Mouse (Mus musculus) midbrain, embryonic 15.5 days (tissue): ENCODE results near the gene Plppr4. TPM values are rescaled to one million over a fixed set of nuclear protein-coding genes. Genes with fewer than 3 reads are reported as not detected.

Source experiments
- ATAC-seq: fragments of 200-750 bp; cut with Nextera tagmentation; replicated peaks from 2 replicates; pipeline ENCODE4 v1.8.0; 2017; ENCODE audit warnings: moderate TSS enrichment
- H3K27ac ChIP-seq: fragments of 300-500 bp; sonication (generic); 2 replicates; pipeline ENCODE4 v1.5.1; 2015; ENCODE audit warnings: mild to moderate bottlenecking, inconsistent platforms
- H3K27me3 ChIP-seq: fragments of 300-500 bp; sonication (generic); replicated peaks from 2 replicates; pipeline ENCODE4 v1.6.1; 2015; ENCODE audit warnings: inconsistent platforms
- H3K36me3 ChIP-seq: fragments of 300-500 bp; sonication (generic); replicated peaks from 2 replicates; pipeline ENCODE4 v1.6.1; 2015; ENCODE audit warnings: inconsistent platforms
- H3K4me1 ChIP-seq: fragments of 300-500 bp; sonication (generic); 2 replicates; pipeline ENCODE4 v1.6.1; 2015; ENCODE audit warnings: inconsistent platforms
- H3K4me2 ChIP-seq: fragments of 300-500 bp; sonication (generic); 2 replicates; pipeline ENCODE4 v1.6.1; 2015; ENCODE audit warnings: inconsistent platforms, mild to moderate bottlenecking, moderate library complexity
- H3K4me3 ChIP-seq: fragments of 300-500 bp; sonication (generic); 2 replicates; pipeline ENCODE4 v1.5.1; 2015; ENCODE audit warnings: mild to moderate bottlenecking, inconsistent platforms
- H3K9ac ChIP-seq: fragments of 300-500 bp; sonication (generic); 2 replicates; pipeline ENCODE4 v1.6.1; 2015; ENCODE audit warnings: mild to moderate bottlenecking, inconsistent platforms
- H3K9me3 ChIP-seq: fragments of 300-500 bp; sonication (generic); 2 replicates; pipeline ENCODE4 v1.6.1; 2016; ENCODE audit warnings: inconsistent platforms
- WGBS: fragments of 180-500 bp; shearing (Covaris S2); methylation state at CpG from one replicate; pipeline ENCODE4 v1.1.7; 2015; ENCODE audit warnings: mixed read lengths; 5-methylcytosine and 5-hydroxymethylcytosine counted together
- polyA plus RNA-seq: library from polyadenylated mRNA; unstranded; fragments of >200 nt; fragmentation: Nextera tagmentation; extraction: Ambion mirVana; gene quantifications from 2 replicates; pipeline ENCODE4 v1.2.1, GENCODE M21; 2015

Plppr4 gene
- polyA plus RNA-seq = 28.0 and 29.0 TPM in 2 replicates

DNA sequence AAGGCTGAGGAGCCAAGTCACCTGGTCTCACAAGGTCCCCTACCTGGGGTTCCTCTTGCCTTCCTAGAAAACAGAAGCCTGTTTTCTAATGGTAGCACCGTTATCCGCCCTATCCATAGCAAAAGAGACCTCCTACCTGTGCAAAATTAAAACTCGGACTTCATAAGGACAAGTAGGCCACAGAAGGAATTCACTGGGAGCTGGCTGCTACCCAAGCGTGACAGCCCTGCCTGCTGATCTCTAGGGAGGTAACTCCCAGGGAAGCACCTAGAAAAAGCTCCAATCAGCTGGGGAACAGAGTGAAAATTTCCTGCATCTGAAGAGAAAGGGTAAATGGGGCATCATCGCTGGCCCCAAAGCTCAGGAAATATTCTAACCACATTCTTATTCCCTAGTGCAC lies at the start of gene Plppr4:
Gene Plppr4, minus strand, starts transcription at position 349 of the 400 bp plus-strand sequence.
- ATAC-seq = no peak
- H3K27ac ChIP-seq = peak within 1 kb of the TSS; percentile 89
- H3K4me3 ChIP-seq = peak within 1 kb of the TSS; percentile 58
- WGBS = 26% methylated on average over 5 of the region's 5 CpGs
- no peaks in the 10 kb centered on the region for H3K36me3 ChIP-seq
- no peaks in the 10 kb centered on the region for H3K27me3 ChIP-seq
- peak within 1 kb of the TSS; percentile 61 for H3K4me2 ChIP-seq
- no peaks in the 10 kb centered on the region for H3K9me3 ChIP-seq
- H3K9ac ChIP-seq = peak within 1 kb of the TSS; percentile 82
- peaks cover 5% of the 10 kb centered on the region for H3K4me1 ChIP-seq

DNA sequence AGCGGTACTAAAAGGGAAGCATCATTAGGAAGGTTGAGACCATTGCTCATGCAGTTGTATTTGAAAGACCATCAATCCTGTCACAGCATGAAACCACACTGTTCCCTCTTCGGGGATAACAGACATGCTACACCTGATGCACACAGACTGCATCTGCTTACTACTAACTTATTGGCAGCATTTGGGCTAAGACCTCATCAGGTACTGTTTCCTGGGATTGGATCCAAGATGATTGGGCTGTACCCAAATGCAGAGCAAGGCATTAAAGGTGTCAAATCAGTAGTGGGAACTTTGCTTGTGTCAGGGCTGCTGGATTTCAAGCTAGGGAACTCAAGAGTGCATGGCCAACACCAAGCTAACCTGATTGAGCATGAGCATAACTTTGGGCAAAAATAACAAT lies 45.1 kb upstream of the Plppr4 start:
- H3K27me3 ChIP-seq = no peaks in the 10 kb centered on the region
- 94% methylated on average over 2 of the region's 2 CpGs for whole genome bisulfite sequencing
- H3K4me3 ChIP-seq = no peak overlapping the region
- no peaks in the 10 kb centered on the region for H3K4me1 ChIP-seq
- H3K9me3 ChIP-seq = no peaks in the 10 kb centered on the region
- H3K4me2 ChIP-seq = no peak overlapping the region
- no peak overlapping the region for H3K9ac ChIP-seq
- no peak overlapping the region for H3K27ac ChIP-seq
- H3K36me3 ChIP-seq = no peaks in the 10 kb centered on the region
- ATAC-seq = no peak

DNA sequence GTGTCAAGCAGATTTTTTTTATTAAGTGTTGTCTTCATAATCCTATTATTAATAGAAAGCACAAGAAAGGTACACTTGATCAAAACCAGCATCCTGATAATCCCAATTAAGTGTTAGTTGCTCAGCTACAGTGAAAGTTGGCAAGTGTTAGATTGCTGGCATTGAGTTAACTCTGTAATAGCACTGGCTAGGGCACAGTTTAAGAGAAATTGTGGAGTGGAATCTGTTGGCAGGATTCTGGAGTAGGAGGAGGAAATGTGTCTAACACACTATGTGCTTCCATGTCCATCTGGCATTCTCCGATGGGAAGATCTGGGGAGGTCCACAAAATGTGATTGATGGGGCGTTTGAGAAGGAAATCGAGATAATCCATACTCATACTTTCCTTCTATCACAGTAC lies 43.1 kb upstream of the Plppr4 start:
- Histone ChIP-seq H3K9me3 (no peaks in the 10 kb centered on the region), H3K27ac (no peak overlapping the region), H3K4me1 (no peaks in the 10 kb centered on the region), H3K4me2 (no peak overlapping the region), H3K36me3 (no peaks in the 10 kb centered on the region), H3K9ac (no peak overlapping the region), H3K4me3 (no peak overlapping the region), H3K27me3 (no peaks in the 10 kb centered on the region)
- no peak for ATAC-seq
- 84% methylated on average over 3 of the region's 3 CpGs for WGBS

DNA sequence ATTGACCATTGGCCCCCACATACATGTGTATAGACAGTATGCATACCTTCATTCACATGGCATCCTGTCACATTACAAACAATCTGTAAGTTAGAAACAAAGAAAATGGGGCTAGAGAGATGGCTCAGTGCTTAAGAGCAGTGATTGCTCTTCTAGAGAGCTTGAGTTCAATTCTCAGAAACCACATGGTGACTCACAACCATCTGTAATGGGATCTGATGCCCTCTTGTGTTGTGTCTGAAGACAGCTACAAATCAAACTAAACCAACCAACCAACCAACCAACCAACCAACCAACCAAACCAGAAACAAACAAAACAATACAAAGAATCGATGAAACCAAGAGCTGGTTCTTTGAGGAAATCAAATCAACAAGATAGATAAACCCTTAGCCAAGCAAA lies 5.4 kb upstream of the Plppr4 start:
- ATAC-seq = no peak
- no peaks in the 10 kb centered on the region for H3K27me3 ChIP-seq
- no peak overlapping the region for H3K9ac ChIP-seq
- no peak overlapping the region for H3K27ac ChIP-seq
- no peaks in the 10 kb centered on the region for H3K4me1 ChIP-seq
- H3K9me3 ChIP-seq = no peaks in the 10 kb centered on the region
- H3K4me3 ChIP-seq = no peak overlapping the region
- WGBS = 97% methylated on average over 1 of the region's 1 CpGs
- no peak overlapping the region for H3K4me2 ChIP-seq
- no peaks in the 10 kb centered on the region for H3K36me3 ChIP-seq

DNA sequence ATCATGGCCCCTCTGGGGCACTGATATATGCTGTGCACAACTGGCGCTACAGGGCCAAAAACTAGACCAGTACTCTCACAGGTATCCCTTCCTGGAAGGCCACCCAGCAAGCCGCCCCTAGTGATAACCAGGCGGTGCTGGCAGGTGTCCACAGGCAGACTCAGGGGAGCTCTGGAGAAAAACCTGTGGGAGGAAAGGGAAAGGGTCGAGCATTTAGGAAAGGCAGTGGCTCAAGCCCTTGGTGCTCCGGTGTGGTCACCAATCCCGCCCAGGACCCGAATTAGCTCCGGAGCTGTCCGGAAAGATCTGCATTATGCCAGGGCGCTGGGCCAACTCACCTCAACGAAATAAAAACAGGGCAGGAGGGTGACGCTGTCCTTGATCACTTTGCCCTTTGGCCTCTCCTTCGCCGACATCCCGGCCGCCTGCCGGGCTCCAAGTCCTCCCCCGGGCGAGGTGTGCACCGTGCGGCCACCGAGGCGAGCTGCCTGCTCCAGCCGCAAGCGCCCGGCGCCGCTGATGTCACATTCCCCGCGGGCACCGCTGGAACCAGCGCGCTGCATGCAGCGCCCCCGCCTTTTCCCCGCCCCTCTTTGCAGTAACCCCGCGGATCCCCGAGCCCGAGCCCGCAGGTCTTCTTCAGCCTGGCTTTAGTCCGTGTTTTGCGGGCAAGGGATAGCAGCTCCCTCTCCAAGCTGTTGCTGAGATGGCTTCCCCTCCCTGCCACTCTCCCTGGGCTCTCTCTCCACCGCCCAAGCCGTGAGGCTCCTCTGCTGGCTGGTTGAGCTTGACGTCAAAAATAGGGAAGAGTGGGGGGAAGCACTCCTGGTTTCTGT lies 772 bp downstream of the Plppr4 start:
- 2% methylated on average over 46 of the region's 46 CpGs for WGBS
- H3K27ac ChIP-seq = peak overlapping the region; percentile 89
- H3K9ac ChIP-seq = peak overlapping the region; percentile 82
- no peaks in the 10 kb centered on the region for H3K9me3 ChIP-seq
- no peaks in the 10 kb centered on the region for H3K27me3 ChIP-seq
- peaks cover 5% of the 10 kb centered on the region for H3K4me1 ChIP-seq
- peak overlapping the region; percentile 58 for H3K4me3 ChIP-seq
- no peaks in the 10 kb centered on the region for H3K36me3 ChIP-seq
- peak overlapping the region; percentile 61 for H3K4me2 ChIP-seq
- ATAC-seq = peak; percentile 92

DNA sequence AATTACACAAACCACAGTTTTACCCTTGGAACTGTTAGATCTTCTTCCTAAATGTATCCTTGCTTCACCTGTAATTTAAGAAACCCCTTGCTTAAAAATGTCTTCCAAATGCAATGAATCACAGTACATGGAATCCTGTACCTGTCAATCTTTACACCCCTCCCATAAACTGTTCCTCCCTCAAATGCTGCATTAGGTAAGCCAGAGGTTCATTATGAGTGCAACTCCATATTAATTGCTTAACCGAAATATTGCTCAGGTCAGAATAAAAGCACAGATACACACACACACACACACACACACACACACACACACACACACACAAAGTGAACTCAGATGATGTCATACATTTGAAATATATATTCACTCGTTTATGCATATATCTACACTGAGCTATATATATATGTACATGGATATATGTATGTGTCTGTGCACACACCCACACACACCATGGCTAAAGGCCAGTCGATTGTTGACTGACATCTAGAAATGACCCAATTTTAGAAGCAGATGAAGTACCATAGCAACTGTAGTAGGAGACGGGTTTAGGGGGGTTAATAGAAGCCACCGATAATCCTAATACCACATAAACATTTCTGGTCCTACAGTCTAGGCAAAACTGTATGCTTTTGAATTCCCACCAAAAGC lies 1.6 kb downstream of the Plppr4 start:
- ATAC-seq = peak; percentile 59
- Histone ChIP-seq H3K4me2 (peak overlapping the region; percentile 61), H3K36me3 (no peaks in the 10 kb centered on the region), H3K4me1 (peaks cover 5% of the 10 kb centered on the region), H3K27me3 (no peaks in the 10 kb centered on the region), H3K27ac (peak overlapping the region; percentile 89), H3K9me3 (no peaks in the 10 kb centered on the region), H3K4me3 (peak overlapping the region; percentile 58), H3K9ac (peak overlapping the region; percentile 82)
- WGBS = 68% methylated on average over 5 of the region's 5 CpGs

DNA sequence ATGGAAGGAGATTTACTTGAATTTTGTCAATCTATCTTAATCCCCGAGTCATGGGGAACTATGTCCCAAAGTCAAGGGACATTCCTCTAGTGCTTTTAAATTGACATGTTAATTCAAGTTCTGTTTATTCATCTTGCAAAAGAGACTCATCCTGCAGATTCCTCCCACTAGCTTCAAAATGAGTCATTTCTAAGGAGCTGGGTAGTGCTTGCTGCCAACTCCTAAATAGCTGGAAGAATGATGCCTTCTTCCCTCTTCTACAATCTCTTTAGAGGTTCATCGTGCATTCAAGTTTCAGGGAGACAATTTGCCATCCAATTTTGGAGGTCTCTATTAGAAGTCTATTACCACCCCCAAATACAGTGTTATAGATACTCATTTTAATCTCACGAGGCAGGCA lies 3.3 kb downstream of the Plppr4 start:
- ATAC-seq = no peak
- Histone ChIP-seq H3K4me1 (peaks cover 5% of the 10 kb centered on the region), H3K27me3 (no peaks in the 10 kb centered on the region), H3K27ac (no peak overlapping the region), H3K9ac (no peak overlapping the region), H3K4me2 (0 out of 2 replicates have a peak overlapping the region, but pooled peaks have one; percentile 4), H3K36me3 (no peaks in the 10 kb centered on the region), H3K4me3 (no peak overlapping the region), H3K9me3 (no peaks in the 10 kb centered on the region)
- 79% methylated on average over 3 of the region's 3 CpGs for WGBS

DNA sequence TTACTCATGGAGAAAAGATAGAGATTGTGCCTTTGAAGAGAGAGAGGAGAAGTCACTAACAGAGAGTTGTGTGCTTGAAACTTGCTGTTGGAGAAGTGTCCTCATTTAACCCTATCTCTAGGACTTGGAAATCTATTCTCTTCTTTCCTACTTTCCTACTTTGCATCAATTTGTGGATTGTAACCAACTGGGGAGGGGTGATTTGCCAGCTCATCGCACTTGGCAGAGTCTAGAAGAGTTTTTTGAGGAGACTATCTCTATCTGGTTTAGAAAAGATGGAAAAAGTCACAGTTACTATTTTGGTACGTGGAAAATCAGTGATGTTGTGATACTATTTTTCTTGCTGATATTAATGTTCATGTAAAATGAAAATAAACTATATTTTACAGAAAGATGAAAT lies 6.7 kb downstream of the Plppr4 start:
- Histone ChIP-seq H3K4me1 (no peaks in the 10 kb centered on the region), H3K4me2 (no peak overlapping the region), H3K9ac (no peak overlapping the region), H3K27ac (no peak overlapping the region), H3K27me3 (no peaks in the 10 kb centered on the region), H3K9me3 (no peaks in the 10 kb centered on the region), H3K4me3 (no peak overlapping the region), H3K36me3 (no peaks in the 10 kb centered on the region)
- 81% methylated on average over 2 of the region's 2 CpGs for WGBS
- ATAC-seq = no peak

DNA sequence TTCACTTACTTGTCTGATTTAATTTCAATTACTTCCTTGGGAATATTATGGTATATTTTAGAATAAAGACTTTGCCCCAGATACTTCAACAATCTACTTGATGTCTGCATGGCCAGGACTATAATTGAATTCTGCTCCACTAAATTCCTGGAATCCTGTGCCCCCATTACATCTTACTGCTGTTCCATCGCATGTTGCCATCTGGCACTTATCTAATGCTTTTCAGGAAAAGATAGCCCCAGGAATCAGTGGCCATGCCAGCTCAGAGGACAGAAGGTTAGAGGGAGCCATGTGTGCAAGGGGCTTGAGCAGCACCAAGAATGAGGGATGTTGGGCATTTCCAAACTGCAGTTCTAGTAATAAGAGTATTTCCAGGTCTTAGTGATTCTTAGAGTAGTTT lies 14.3 kb downstream of the Plppr4 start:
- Histone ChIP-seq H3K9ac (no peak overlapping the region), H3K9me3 (no peaks in the 10 kb centered on the region), H3K27ac (no peak overlapping the region), H3K4me2 (no peak overlapping the region), H3K27me3 (no peaks in the 10 kb centered on the region), H3K36me3 (no peaks in the 10 kb centered on the region), H3K4me1 (no peaks in the 10 kb centered on the region), H3K4me3 (no peak overlapping the region)
- no peak for ATAC-seq
- 86% methylated on average over 1 of the region's 1 CpGs for WGBS

DNA sequence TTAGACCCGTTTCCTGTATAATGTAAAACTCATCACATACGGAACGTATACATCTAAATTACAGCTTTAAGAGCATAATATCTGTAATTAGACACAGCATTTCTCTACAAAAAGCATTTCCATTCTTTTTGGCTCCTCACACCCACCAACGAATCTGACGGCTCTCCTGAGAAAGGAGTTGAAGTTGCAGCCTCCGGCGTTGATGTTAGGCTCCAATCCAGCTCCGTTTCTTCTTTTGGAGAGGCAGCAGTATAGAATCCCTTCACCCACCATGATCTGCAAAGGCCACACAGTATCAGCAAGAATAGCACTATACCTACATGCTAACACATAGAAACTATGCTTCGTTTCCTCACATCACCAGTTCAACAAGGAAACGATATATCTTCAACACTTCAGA lies 29.2 kb downstream of the Plppr4 start:
- Histone ChIP-seq H3K27me3 (no peaks in the 10 kb centered on the region), H3K4me2 (no peak overlapping the region), H3K36me3 (no peaks in the 10 kb centered on the region), H3K27ac (no peak overlapping the region), H3K9me3 (no peaks in the 10 kb centered on the region), H3K9ac (no peak overlapping the region), H3K4me1 (no peaks in the 10 kb centered on the region), H3K4me3 (no peak overlapping the region)
- WGBS = 91% methylated on average over 10 of the region's 10 CpGs
- no peak for ATAC-seq

DNA sequence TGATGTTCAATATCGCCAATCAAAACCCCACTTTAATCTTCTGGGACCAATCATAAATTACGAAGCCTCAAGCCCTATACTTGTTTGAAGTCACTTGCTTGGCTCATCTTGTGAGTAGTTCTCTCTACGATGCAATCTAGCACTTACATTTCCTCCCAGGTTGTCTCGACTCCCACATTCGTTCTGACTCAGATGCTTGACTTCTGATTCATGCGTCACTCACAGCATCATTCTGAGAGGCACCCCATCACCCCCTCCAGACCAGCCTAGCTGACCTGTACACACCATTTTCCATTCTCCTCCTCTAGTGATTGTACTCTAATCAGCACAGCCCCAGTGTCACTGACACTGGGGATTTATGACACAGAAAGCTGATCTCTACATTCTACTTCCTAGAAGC lies 31.2 kb downstream of the Plppr4 start:
- Histone ChIP-seq H3K27ac (no peak overlapping the region), H3K27me3 (no peaks in the 10 kb centered on the region), H3K9me3 (no peaks in the 10 kb centered on the region), H3K4me3 (no peak overlapping the region), H3K36me3 (0 out of 2 replicates have a peak, but pooled peaks cover 3% of the 10 kb centered on the region), H3K4me1 (no peaks in the 10 kb centered on the region), H3K9ac (no peak overlapping the region), H3K4me2 (no peak overlapping the region)
- WGBS = 85% methylated on average over 6 of the region's 6 CpGs
- no peak for ATAC-seq

DNA sequence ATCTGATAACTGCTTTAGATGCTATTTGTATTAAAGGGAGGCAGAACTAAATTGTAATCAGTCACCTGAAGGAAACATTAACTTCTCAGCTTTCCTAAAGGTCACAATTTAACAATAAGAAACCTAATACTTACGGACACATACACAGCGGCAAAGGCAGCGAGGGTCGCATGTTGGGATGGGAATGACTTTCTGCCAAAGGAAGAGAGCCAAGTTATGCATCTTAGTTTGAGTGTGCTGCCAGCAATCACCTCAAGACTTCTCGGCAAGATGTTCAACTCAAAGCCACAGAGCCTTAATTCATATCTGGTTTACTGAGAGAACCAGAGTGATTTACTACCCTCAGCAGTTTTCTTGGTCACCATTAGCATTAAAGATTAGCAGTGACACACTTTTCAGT lies 34.1 kb downstream of the Plppr4 start:
- H3K4me1 ChIP-seq = no peaks in the 10 kb centered on the region
- no peak for ATAC-seq
- 95% methylated on average over 5 of the region's 5 CpGs for WGBS

More for the DNA sequence above, 34.1 kb downstream of the Plppr4 start:
- Histone ChIP-seq H3K9ac (no peak overlapping the region), H3K36me3 (peaks cover 7% of the 10 kb centered on the region; the same call in 1 of the 2 replicates), H3K4me2 (no peak overlapping the region), H3K27ac (no peak overlapping the region), H3K27me3 (no peaks in the 10 kb centered on the region), H3K4me3 (no peak overlapping the region), H3K9me3 (no peaks in the 10 kb centered on the region)
